Mouse (Mus musculus) thymus, adult 2 months (tissue): ENCODE results near the gene Atxn2l.

ENCODE experiments used
- CTCF ChIP-seq: fragments of 200-500 bp; IDR thresholded peaks from 2 replicates; pipeline ENCODE4 v1.5.1; 2012; ENCODE audit warnings: mild to moderate bottlenecking, control low read depth, low read length, moderate library complexity, borderline replicate concordance; ENCODE audit not compliant: control insufficient read depth, poor library complexity, insufficient read depth; ENCODE audit errors: extremely low read depth
- POLR2A ChIP-seq: fragments of 200-500 bp; IDR thresholded peaks from 2 replicates; pipeline ENCODE4 v1.6.1; 2012; ENCODE audit warnings: mild to moderate bottlenecking, low read length, control low read depth, moderate library complexity; ENCODE audit not compliant: control insufficient read depth, poor library complexity, insufficient read depth; ENCODE audit errors: extremely low read depth

- no peak for TF ChIP-seq CTCF
- no peak for TF ChIP-seq POLR2A
Observed at GRCm38 (mm10) chr7:126470077-126470476, 33.2 kb downstream of the Atxn2l start.
